ENCODE assay signal across 12 mouse cellular contexts in the genomic region with DNA sequence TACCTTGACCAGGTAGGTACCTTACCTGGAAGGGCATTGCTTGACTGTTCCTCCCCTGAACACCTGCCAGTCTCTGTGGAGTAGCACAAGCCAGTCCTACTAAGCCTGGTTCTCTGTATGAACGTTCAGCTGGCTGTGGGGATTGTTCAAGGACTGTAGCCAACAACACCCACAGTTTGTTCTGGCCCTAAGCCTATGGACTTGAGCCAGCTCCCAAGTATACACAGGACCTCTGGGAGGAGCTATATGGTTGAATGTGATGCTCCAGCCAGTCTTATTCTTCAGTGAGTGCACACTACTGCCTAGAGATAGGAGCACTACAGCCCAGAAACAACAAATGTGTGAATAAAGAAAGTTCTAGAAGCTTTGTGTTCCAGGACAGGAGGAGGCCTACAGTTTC.
A peak's percentile ranks its signal among the peaks of the same experiment; 100 is the strongest.
DNase-seq lines count a peak whose midpoint lies in the region; ATAC-seq lines count a peak whose summit lies in the region.
"Had no signal": no experiment of that assay in that cellular context is flagged by ENCODE, and none has a peak within 500 bp of the region (broad histone marks: within the 10 kb centered on the region; RNA-seq: fewer than 3 reads in every experiment).

No protein-coding gene starts in this region.

- no peak overlapping the region for H3K4me3 ChIP-seq in intestine, embryonic 16.5 days (ENCODE audit: low read length)
- H3K4me3 ChIP-seq: liver, embryonic 13.5 days; myocyte had no signal

- H3K36me3 ChIP-seq in intestine, embryonic 16.5 days (ENCODE audit: control insufficient read depth, insufficient read depth, low read length): no peaks in the 10 kb centered on the region
- H3K36me3 ChIP-seq: liver, embryonic 13.5 days had no signal

- H3K27me3 ChIP-seq in intestine, embryonic 16.5 days (replicated peaks; ENCODE audit: control insufficient read depth, insufficient read depth, low read length): no peaks in the 10 kb centered on the region
- H3K27me3 ChIP-seq: liver, embryonic 13.5 days had no signal

- no peaks in the 10 kb centered on the region for H3K4me1 ChIP-seq in intestine, embryonic 16.5 days (ENCODE audit: control insufficient read depth, insufficient read depth, low read length)
- H3K4me1 ChIP-seq: liver, embryonic 13.5 days had no signal

- WGBS in intestine, embryonic 16.5 days: 37% methylated on average over 1 of the region's 1 CpGs

- ATAC-seq in intestine, embryonic 16.5 days: no peak
- no peak for ATAC-seq in CD4-positive, CD25-positive, alpha-beta regulatory T cell, adult 4 months

- peak; percentile 58 for DNase-seq in heart, postnatal 4 days
- no peak for DNase-seq in heart, adult 9 months (ENCODE audit: low spot score in 2 of 2)
- peak; percentile 40 to 45 for DNase-seq in right cerebral cortex, postnatal 10 days (ENCODE audit: low spot score in 2 of 2)
- DNase-seq in right cerebral cortex, postnatal 36 days (ENCODE audit: low spot score in 2 of 2): no peak
- DNase-seq in gonadal fat pad, adult 2 months (ENCODE audit: low read depth): peak; percentile 4
- DNase-seq: embryo, embryonic 11 days; kidney, postnatal 36 days; liver, embryonic 13.5 days; thymus, adult 18-20 months had no signal

- no peak overlapping the region for H3K9ac ChIP-seq in intestine, embryonic 16.5 days (ENCODE audit: low read depth, low read length)
- H3K9ac ChIP-seq: liver, embryonic 13.5 days had no signal

- H3K9me3 ChIP-seq in intestine, embryonic 16.5 days (ENCODE audit: control insufficient read depth, low read length): no peaks in the 10 kb centered on the region
- H3K9me3 ChIP-seq: liver, embryonic 13.5 days had no signal

- H3K27ac ChIP-seq in intestine, embryonic 16.5 days (ENCODE audit: low read length): no peak overlapping the region
- H3K27ac ChIP-seq: liver, embryonic 13.5 days had no signal

- no peak overlapping the region for H3K4me2 ChIP-seq in intestine, embryonic 16.5 days (ENCODE audit: low read depth, low read length)
- H3K4me2 ChIP-seq: liver, embryonic 13.5 days had no signal

Comparison
In these comparisons a context has a peak if more than half of its experiments do, and no peak if none do; other contexts are left out.
1. DNase-seq: peak in heart, postnatal 4 days (single experiment), right cerebral cortex, postnatal 10 days (2 of 2) and gonadal fat pad, adult 2 months (single experiment); none in heart, adult 9 months (0 of 2) and right cerebral cortex, postnatal 36 days (0 of 2).